Mouse (Mus musculus) T-helper 1 cell (primary cell): ENCODE data around the gene Vmn2r44.

ENCODE experiments used
- in situ Hi-C: fragments of 300-600 bp; cut with MboI, MseI; formaldehyde crosslinking; loops from one replicate; pipeline ENCODE4 v1.15.1; 2025; ENCODE audit warnings: high pct_unique_total_duplicates

Gene Vmn2r44

GRCm38 (mm10) chr7:8383233-8383632 lies at the start of gene Vmn2r44:
Vmn2r44 (minus strand) TSS chr7:8383333.
- in situ Hi-C loops: loop anchor here (25.0 kb wide), 1 partner anchor 1529 kb away; no protein-coding TSS in a partner anchor

GRCm38 (mm10) chr7:8357879-8358278 lies 25.3 kb downstream of the Vmn2r44 start:
- in situ Hi-C loops: loop anchor here (10.0 kb wide), 1 partner anchor 273 kb away; no protein-coding TSS in a partner anchor
